Mouse (Mus musculus) gastrocnemius, adult 18-20 months (tissue): ENCODE data around the gene Dgkq. TPM values are rescaled to one million over a fixed set of nuclear protein-coding genes. Genes with fewer than 3 reads are reported as not detected.

Experiments used
- DNase-seq: peaks from one replicate; pipeline ENCODE4 v3.0.0; 2021; ENCODE audit warnings: low spot score
- total RNA-seq, 2 experiments: library from RNA; stranded (reverse); gene quantifications; 2 replicates each; pipeline ENCODE4 v1.2.3; 2021

The Dgkq gene
- total RNA-seq, 2 experiments from 2014 or later, result 2.4 to 3.9 TPM

DNA sequence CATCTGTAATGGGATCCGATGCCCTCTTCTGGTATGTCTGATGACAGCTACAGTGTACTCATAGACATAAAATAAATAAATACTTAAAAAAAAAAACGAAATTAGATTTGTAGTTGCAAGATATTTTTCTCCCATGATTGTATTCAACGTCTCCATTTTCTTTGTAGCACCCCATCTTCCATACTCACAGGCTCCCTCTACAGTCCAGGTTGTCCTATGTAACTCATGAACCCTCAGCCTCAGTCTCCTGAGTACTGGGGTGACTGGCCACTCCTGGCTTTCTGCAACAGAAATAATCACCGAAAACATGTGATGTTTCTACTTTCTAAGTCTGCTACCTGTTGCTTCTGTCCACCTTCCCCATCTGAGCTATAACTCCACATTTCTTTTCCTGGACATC lies 21.7 kb upstream of the Dgkq start:
- DNase-seq, result no peak

DNA sequence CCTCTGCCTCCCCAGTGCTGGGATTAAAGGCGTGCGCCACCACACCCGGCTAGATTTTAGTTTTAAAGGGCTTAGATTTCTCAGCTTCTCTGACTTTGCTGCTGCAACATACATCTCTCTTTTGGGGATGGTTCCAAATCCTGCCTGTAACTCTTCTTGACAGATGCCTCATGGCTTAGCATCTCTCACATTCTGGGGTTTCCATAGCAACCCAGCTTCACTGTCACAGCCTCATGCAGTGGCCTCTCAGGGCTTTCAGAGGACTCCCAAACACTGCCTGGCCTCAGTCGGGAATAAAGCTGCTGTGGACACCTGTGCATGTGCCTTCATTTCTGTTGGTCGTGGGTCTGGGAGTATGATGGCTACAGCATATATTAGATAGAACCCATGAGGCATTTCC lies 19.6 kb upstream of the Dgkq start:
- DNase-seq, result no peak

DNA sequence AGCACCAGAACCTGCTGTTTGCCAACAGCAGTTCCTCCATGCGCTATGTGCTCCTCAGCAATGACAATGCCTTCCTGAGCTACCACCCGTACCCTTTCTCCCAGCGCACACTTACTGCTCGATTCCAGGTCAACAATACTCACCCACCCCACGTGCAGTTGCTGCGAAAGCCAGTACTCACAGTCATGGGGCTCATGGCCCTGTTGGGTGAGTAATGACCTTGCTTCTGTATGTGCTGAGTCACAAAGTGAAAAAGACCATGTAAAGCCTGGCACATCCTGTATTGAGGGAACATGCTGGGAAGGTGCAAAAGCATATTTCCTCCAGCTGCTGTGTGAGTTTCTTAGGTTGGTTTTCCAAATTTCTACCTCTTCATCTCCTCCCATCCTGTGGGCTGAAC lies 11.4 kb upstream of the Dgkq start:
- DNase-seq, result no peak

DNA sequence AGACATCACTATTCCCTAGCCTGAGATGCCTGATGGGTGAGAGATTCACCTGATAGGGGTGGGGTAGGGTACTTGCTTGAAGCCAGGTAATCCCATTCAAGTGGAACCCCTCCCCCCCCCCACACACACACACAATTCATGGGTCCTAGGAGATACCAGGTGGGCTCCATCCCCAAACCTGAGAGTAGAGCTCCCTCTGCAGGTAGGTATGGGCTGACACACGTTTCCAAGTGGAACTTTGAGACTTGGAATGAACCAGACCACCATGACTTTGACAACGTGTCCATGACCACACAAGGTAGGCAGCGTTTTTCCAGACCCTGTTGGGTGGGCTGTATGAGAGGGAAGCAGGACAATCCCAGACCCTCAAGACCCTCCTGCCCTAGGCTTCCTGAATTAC lies 10.4 kb upstream of the Dgkq start:
- DNase-seq, result no peak

DNA sequence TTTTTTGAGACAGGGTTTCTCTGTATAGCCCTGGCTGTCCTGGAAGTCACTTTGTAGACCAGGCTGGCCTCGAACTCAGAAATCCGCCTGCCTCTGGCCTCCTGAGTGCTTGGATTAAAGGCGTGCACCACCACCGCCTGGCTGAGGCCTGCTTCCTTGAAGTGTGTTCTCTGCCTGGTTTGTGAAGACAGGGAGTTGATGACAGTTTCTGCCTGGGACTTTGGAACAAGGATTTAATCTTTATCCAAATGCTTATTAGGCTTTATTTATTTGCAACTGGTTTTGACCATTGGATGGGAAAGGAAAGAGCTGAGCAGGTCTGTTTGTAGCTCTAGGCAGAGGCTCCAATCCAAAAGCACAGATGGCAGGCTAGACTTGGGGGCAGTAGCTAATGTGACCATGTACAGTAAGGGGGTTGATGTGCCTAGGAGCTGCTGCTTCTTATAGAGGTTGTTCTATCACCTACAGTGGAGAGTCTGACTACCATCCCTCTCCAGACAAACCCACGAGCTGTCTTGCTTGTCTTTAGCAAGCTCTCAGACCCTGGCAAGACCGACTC lies 8.9 kb upstream of the Dgkq start:
- DNase-seq, result no peak

DNA sequence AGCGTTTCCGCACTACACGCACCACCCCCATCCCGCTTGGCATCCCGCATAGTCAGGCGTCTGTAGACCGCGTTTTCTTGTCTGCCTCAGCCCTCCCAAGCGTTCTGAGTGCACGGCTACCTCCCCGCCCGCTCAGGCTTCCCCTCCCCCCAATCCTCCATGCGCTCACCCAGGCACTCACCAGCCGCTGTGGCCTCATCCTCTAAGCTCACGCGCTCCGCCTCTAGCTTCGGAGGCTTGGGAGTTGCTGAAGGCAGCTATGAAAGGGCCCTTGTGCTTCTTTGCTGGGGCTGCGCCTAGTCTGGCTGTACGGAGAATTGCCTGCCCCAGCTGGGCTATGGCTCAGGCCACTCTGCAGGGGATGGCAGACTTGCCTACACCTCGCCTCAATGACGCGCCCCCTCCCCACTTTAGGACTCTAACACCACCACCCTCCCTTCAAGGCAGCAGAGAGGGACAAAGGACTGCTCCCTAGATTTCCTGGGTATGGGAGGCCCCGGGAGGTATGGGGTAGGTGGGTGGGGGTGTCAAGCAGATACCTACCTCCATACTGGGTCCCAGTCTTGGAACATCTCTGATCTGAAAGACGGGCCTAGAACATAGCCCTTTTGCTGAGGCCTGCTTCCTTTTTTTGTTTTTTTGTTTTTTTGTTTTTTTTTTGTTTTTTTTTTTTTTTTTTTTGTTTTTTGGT lies 8.3 kb upstream of the Dgkq start:
- DNase-seq, result no peak

DNA sequence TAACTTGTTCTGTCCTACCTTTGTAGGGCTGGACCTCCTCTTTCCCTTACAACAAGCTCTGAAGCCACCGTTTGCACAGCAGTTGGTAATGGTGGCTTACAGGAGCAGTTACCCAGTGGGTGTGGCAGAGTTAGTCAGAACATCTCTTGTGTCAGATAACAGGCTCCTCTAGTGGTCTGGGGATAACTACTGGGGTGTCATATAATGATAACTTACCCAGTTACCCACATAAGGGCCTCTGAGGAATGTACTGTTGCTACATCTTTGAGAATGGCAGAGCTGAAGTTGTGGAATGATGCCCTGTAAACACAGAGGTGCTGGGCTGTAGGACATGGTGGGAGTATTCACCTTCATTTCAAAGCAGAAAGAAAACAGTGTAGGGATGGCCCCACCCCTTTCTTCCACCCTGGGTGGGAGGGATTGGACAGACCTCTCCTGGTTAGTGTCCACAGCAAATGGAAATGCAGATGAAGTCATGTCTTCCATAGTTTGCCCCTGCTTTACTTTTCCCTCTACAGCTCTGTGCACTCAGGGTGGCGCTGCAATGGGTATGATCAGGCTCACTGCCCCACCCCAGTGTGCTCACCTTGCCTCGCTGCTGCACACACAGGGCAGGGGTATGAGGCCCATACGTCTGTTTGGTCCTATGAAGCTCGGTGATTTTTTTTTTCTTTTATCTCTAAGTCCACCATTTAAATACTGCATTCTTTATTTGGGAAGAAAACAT lies 7.5 kb upstream of the Dgkq start:
- no peak for DNase-seq

DNA sequence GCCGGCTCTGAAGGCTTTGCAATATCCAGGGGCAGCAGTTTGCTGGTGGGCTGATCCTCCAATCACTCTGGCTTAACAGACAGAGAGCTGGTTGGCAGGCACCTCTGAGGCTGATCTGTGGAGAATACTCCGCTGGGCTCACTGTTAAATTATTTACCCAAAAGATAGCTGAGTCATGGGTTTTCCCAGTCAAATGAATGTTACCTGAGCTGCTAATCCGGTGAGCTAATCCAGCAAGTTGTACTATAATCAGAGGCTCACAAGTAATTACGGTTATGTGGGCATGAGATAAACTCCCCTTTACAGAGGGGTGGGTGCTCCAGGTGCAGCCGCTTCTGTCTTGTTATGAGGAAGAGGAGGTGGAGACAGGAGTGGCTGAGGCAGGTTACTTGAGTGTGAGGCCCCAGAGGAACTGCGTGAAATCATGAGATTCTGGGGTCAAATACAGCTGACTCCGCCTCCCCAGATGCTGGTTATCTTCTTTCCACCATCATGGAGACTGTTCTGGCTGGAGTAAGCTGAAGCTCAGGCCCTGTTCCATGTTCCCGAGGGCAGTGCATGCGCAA lies 5.9 kb upstream of the Dgkq start, which contains the start of gene Slc26a1:
Gene Slc26a1, minus strand, starts transcription at position 319 of the 566 bp plus-strand sequence.
- no peak for DNase-seq

DNA sequence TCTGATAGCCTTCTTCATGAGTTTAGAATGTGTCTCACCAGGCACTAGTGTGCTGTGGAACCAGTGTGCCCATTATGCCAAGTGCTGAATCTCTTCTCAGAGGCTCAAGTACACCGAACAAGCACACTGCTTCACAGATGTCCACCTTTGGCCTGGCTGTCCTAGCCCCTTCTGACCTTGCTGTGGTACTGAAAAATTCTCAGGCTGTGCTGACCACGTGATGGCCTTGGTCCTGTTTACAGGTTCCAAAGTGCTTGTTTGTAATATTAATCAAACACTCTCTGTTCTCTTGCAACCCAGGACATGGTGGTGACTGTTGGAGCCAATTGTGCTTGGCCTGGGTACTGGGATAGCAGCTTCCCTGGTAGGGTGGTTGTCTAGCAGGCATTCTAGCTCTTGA lies 5.2 kb upstream of the Dgkq start:
- no peak for DNase-seq

DNA sequence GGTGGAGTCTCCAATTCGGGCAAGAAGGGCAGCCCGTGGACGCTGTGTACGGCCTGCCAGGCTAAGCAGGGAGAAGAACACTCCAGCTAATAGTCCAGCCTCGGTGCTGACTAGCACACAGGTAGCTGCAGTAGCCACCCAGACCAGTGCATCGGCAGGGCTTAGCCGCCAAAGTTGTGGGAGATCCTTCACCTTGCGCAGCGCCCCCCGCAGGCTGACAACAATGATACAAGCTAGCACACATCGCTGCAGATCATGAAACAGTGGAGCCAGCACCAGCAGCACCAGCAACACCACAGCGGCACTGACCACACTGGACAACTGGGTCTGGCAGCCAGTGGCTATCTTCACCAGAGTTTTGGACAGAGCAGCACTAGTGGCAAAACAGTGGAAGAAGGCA lies 2.3 kb upstream of the Dgkq start:
- DNase-seq, result no peak

DNA sequence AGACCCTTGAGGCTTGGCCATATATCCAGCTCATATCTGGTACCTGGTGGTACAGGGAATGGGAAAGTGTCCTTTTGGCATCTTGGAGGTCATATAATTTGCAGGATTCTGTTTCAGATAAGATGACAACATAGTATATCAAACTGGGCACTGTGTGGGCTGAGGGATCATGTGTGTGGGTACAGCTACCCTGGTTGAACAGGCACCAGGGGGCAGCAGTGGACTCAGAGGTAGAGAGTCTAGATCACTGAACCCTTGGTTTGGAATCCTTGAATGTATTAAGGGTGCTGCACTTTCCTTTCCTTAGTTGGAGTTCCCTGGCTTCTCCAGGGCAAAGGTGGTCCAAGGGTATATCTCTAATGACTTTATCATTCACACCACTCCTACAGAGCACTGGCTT lies 1.3 kb upstream of the Dgkq start:
- no peak for DNase-seq

DNA sequence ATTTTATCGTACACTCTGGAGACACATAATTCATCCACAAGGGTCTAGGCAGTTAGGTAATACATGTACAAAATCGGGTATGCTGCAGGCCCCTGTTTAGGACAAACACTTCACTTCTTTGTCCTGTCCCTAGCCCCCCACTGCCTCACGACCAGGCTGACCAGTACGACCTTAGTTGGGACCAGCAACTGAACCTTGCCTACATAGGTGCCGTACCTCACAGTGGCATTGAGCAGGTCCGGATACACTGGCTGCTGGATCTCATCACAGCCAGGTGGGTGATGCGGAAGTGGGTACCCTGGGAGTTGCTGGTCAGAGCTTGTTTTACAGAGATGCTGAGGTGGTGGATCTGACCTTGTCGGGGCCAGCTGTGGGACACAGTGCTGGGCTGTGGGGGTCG lies 514 bp upstream of the Dgkq start:
- DNase-seq, result no peak

DNA sequence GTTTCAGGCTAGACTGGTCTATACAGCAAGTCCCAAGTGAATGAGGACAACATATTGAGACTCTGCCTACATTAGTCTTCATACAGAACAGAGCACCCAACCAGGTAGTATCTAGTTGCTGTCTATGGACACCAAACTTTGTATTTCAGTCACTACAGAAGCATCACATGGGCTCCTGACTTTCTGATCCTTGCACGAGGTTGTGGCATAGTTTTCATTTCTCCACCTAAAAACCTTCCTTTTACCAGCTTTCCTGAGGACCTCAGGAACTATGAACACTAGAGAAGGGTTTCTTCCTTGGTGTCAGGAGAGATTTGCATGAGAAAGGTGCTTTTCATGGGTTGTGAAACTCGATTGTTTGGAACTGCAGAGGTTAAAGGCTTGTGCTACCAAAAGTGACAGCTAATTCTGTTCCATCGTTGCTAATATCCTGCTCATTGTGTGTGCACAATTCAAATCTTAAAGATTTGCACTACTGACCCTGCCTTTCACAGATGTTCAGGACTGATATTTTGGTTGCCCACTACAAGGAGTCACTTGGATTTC lies 1.0 kb downstream of the Dgkq start:
- DNase-seq, result no peak

DNA sequence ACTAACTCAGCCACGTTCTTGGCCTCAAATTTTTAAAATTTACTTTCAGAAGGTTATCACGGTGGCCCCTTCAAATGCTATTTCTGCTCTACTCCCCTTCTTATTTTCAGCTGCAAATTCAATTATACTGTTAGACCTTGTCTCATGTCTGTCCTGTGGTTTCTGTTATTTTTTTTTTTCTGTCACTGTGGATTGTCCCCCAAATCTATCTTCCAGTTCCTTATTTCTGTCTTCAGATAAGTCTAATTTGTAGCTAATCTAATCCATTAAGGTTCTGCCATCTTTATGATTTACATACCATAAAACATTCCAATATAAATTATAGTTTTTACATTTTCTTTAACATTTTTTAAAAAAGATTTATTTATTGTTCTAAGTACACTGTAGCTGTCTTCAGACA lies 2.1 kb downstream of the Dgkq start:
- no peak for DNase-seq

DNA sequence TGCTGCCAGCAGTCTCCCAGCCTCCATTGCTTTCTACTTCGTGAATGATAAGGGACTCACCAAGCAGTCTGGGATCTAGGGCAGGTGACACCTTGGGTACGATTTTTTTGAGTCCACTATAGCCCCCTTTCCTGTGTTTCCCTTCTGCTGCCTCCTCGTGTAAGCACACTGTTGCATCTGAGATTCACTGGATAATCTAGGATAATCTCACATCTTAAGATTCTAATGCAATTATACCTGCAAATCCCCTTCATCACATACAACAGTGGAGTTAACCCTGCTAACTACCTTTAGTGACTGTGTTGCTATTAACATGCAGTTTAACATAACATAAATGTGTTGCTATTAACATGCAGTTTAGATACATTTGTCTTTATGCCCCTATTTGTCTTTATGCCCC lies 4.4 kb downstream of the Dgkq start:
- no peak for DNase-seq

DNA sequence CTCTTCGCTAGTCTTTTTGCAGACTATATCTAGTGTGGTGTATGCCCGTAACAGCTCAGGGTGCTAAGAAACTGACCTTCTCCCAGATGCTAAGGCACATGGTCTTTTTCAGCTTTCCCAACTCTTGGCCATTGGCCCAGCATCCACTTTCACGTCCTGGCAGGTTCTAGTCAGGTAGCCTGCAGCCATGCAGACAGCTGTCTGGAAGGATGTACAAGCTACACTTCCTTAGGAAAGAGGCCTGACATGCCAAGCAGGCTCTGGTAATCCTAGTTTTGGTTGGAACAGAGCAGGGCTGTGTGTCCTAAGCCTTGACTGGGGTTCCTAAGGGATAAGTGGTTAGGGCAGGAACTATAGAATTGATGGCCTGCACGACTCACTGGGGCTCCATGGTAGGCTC lies 6.7 kb downstream of the Dgkq start:
- no peak for DNase-seq

DNA sequence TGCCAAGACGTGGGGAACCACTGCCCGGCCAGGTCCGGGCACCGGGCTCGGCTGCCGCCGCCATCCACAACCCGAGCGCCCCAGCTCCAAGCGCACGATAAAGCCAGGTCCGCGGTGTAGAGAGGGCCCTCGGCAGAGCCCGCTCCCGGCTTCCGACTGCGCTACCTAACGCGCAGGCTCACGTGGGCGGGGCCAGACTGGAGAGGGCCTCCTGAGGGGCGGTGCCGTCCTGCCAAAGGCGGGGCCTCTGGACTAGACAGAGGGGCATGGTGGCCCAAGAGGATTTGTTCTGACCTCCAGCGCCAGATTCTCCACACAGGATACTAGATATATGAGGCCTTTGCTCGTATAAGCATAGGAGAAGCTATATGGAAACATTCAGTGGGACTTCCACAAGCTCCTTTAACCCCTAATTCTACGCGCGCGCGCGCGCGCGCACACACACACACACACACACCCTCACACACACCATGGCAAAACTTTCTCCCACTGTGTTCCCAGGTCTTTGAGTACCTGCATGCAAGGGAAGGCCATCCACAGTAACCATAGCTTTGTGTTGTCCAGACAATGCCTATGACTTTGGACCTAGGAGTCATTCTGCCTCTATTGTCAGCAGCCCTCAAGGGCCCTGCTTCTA lies 8.7 kb downstream of the Dgkq start:
- DNase-seq, result peak; percentile 94

DNA sequence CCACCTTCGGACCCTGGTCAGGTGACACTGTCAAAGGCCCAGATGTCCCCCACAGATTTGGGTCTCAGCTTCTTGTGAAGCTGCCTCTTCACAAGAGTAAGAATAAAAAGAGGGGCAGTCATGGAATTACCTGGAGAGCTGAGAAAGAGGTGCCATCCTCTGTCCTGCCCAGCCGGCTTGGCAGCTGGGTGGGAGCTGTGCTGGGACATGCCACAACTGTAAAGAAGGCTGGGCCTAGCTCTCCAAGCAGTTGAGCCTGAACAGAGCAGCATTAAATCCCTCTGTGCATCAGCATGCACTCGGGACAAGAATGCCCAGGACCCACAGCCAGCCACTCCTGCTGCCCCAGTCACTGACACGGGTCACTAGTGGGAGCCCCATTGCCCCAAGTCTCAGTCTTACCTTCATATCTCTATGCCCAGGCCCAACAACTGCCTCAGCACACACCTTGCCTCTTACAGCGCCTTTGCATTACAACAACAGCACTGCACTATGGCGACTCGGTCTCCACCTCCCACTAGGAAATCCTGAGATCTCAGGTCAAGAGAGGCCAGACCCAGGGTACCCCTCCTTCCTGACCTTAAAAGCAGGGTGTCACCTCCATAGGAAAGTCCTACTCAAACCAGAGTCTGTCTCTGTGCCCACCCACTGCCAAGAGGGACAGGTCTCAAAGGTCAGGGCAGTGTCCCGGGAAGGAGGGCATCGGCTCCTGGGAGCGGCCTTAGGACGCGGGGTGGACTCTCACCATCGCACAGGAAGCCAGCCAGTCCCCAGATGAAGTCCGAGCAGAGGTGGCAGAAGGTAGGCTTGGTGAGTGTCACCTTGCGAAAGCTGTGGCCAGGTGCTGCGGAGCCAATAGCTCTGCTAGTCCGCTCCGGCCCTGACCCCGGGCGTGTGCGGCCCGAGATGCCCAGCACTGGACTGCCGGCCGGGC lies 9.5 kb downstream of the Dgkq start, which contains the start of gene Idua:
Gene Idua, plus strand, starts transcription at position 634 of the 934 bp plus-strand sequence.
- DNase-seq, result no peak

DNA sequence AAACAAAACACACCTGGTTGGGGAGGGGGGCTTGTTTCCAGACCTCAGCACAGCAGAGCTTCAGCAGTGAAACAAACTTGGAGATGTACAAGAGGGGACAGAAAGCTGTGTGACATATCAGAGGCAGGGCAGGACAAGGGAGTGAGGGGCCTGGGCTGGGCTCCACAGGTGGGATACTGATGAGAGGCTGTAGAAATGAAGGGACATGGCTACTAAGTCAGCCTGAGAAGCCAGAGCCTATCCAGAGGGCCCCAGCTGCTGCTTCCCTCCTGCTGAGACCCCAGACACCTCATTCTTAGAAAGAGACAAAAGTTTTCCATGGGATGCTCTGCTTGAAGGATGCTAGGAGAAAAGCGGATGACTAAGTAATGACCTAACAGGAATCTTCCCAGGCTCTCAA lies 10.9 kb downstream of the Dgkq start:
- DNase-seq, result no peak

DNA sequence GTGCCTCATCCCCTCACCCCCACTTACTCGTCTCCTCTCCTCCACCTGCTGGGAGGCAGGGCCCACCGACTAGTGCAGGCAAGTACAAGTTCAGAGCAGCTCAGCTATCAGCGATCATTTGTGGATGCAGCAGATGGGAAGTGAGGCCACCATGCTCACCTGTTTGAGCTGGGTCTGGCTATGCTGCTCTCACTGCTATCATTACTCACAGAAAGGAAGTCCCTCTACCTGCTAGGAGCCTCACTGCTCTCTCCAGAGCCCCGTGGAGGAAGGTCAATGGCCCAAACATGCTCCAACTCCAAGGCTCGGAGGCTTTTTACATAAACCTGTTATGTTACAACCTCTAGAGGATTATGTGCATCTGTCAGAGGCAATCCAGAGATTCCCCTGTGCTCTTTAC lies 12.1 kb downstream of the Dgkq start:
- DNase-seq, result no peak
